Mouse (Mus musculus): Measurements from ENCODE around the gene Cdan1. TPM values are rescaled to one million over a fixed set of nuclear protein-coding genes. Genes with fewer than 3 reads are reported as not detected.

Cdan1 gene
- total RNA-seq, 2 experiments from 2014 or later: 23.5 to 24.8 TPM

Other genes with a start within 250 kb of the Cdan1 start
- gene Haus2, start 240.7 kb downstream of the Cdan1 start, total RNA-seq (2021): 10 to 100 TPM; 12.1 to 12.2 TPM
- 10 to 100 TPM; 30.9 to 32.2 TPM for gene Lrrc57, start 240.6 kb downstream of the Cdan1 start, total RNA-seq (2021)
- 1 to 10 TPM; 7.5 to 8.2 TPM for gene Stard9, start 221.0 kb downstream of the Cdan1 start, total RNA-seq (2021)
- gene Ttbk2, start 476 bp upstream of the Cdan1 start, total RNA-seq (2021): 10 to 100 TPM; 71.5 to 73.2 TPM
- 10 to 100 TPM; 40.2 to 44.3 TPM for gene Ubr1, start 120.6 kb upstream of the Cdan1 start, total RNA-seq (2021)
- 10 to 100 TPM; 22.0 to 23.1 TPM for gene Tmem62, start 126.9 kb upstream of the Cdan1 start, total RNA-seq (2021)
- 10 to 100 TPM; 57.6 to 64.0 TPM for gene Ccndbp1, start 158.3 kb upstream of the Cdan1 start, total RNA-seq (2021)
- not detected for gene Epb42, start 186.9 kb upstream of the Cdan1 start, total RNA-seq (2021)
- not detected for gene Tgm5, start 235.7 kb upstream of the Cdan1 start, total RNA-seq (2021)